Mouse (Mus musculus) inflammation-experienced regulatory T-cells, adult 6 months (primary cell): ENCODE results near the gene Rufy4. TPM values are rescaled to one million over a fixed set of nuclear protein-coding genes. Genes with fewer than 3 reads are reported as not detected.

ENCODE experiments used
- ATAC-seq: one replicate; pipeline ENCODE4 v1.8.0; 2017
- polyA plus RNA-seq, 3 experiments: library from polyadenylated mRNA; unstranded; fragments of 100-300 nt; shearing (Covaris generic); gene quantifications; one replicate each; pipeline ENCODE4 v1.2.1; 2017

Rufy4 gene
- not detected for polyA plus RNA-seq

- ATAC-seq, result peak; percentile 75
Measured at GRCm38 (mm10) chr1:74124991-74125552, at the start of gene Rufy4. TSS of gene Rufy4 (plus strand) at chr1:74125541.

DNA sequence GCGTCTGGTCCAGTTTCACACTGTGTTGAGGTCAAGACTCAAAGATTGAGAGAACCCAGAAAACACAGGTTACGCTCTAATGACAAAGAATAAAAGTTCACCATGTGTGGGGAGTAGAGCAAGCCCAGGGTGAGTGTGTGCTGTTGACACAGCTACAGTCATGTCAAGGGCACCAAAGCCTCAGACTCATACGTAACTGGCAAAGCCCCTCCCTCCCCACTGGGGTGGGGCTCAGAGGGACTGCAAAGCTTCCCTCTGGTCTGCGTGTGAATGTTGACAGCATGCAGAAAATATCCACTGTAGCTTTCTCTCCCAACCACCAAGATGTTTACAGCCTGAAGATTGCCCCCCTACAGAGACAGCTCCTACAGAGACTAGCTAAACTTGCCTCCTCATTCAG is 49.1 kb upstream of the Rufy4 start:
- no peak for ATAC-seq

DNA sequence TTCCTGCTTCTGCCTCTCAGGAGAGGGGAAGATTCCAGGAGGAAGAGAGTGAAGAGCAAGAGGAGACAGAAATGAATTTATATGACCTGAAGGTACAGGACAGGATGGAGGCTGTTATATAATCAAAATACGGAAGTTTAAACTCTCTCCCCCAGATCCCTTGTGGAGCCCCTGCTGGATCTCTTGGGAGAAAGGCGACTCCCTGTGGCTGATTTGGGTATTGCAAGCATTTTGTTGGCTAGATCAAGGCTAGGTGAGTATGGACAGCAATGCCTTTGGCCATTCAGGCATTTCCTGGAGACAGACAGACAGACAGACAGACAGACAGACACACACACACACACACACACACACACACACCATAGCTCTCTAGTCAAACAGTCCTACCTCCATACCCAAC is 48.0 kb upstream of the Rufy4 start:
- no peak for ATAC-seq

GRCm38 (mm10) chr1:74081573-74081989 is 43.8 kb upstream of the Rufy4 start:
- ATAC-seq, result no peak

DNA sequence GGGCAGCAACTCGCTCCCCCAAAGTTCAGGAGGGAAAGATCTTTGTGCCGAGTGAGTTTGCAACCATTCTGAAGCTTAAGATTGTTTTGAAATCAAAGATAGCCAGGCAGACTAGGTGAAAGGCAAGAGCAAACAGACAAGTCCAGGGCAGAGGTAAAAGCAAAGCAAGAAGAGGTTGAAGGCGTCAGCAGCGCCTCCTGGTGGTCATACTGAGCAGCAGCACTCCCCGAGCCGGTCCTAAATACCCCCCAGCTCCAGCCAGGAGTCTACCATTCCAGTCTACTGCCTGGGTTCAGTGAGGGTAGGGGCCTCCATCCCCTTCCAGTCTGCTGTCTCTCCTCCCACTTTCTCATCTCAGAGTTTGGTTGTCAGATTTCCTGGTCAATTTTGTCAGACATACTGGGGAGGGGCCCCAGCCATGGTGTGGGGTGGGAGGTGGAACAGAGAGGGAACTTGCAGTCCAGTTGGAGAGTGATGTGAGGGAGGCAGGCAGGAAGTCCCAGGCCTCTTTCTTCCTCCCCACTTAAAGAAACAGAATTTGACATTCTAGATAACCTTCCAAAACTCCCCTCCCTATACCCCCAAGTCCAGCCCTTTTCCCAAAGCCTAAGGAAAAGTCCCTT is 42.4 kb upstream of the Rufy4 start:
- ATAC-seq, result no peak

- ATAC-seq, result no peak
Measured at GRCm38 (mm10) chr1:74084065-74084705, 41.2 kb upstream of the Rufy4 start.

- ATAC-seq, result no peak
Measured at GRCm38 (mm10) chr1:74084752-74085151, 40.6 kb upstream of the Rufy4 start.

GRCm38 (mm10) chr1:74085566-74085965 is 39.8 kb upstream of the Rufy4 start:
- no peak for ATAC-seq

- no peak for ATAC-seq
Measured at GRCm38 (mm10) chr1:74088569-74088968, 36.8 kb upstream of the Rufy4 start.

DNA sequence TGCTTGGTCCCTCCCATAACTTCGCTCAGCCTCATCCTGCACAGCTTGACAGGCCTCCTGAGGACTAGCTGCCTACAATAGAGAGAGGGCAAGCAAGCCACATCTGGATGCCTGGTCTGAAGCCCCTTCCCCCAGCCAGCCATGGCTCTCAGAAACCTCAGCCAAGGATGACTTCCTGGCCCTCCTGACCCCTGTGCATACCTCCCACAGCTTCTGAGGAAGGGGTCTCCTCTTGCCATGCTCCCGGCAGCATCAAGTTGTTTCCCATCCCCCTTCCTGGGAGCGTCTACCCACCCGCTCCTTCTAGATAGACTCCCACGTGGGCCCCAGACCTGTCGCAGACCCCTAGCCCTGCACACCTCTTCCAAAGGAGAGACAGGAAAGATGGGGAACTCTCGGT is 35.0 kb upstream of the Rufy4 start:
- no peak for ATAC-seq

DNA sequence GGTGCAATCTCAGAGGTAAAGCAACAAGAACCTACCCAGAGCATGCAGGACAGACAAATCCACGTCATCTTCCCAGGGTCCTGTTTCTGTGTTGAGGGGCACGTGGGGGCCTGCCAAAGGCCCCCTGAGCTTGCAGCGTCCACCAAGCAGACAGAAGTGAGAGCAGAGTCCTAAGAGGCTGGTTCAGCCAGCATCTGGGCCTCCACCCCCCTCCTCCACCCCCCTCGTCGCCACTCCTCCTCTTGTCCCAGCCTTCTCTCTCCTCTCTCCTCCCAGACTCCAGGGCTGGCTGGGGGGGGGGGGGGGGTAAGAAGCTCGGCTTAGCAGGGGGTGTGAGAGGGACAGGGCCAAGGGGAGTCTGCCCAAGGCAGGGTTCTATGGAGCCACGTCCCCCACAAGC is 34.2 kb upstream of the Rufy4 start:
- ATAC-seq, result no peak

- no peak for ATAC-seq
Measured at GRCm38 (mm10) chr1:74091611-74092224, 33.6 kb upstream of the Rufy4 start.

DNA sequence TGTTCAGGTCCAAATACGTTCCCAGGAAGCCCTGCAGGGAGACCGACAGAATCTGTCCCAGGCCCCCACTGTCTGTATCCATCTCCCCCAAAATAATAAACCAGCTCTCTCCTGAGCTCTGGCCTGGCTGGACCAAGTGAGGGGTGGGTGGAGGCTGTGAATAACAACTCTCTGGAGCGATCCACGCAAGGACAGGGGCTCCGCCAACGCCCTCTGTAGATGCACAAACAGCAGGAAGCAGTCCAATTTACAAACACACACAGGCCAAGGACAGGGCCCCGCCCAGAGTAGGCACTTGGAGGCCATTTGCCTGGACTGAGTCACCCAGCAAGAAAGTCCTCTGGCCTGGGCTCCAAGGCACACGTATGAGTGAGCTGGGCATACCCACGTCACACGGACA is 33.1 kb upstream of the Rufy4 start:
- ATAC-seq, result no peak

DNA sequence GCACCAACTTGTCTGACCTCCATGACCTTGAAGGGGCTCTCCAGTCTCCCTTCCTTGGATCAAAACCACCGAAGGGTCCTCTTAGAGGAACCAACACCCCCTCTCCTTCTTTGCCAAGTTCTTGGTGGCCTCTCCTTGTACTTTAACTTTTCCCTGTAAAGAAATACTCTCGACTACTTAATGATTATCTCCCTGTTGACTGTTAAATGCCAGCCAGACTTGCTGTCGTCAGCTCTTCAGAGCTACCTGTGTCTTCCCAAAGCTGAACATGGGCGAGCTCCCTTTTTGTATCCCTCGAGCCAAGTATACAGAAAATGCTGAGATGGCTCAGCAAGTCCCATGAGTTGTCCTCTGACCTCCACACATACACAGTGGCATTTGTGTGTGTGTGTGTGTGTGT is 31.9 kb upstream of the Rufy4 start:
- ATAC-seq, result no peak

DNA sequence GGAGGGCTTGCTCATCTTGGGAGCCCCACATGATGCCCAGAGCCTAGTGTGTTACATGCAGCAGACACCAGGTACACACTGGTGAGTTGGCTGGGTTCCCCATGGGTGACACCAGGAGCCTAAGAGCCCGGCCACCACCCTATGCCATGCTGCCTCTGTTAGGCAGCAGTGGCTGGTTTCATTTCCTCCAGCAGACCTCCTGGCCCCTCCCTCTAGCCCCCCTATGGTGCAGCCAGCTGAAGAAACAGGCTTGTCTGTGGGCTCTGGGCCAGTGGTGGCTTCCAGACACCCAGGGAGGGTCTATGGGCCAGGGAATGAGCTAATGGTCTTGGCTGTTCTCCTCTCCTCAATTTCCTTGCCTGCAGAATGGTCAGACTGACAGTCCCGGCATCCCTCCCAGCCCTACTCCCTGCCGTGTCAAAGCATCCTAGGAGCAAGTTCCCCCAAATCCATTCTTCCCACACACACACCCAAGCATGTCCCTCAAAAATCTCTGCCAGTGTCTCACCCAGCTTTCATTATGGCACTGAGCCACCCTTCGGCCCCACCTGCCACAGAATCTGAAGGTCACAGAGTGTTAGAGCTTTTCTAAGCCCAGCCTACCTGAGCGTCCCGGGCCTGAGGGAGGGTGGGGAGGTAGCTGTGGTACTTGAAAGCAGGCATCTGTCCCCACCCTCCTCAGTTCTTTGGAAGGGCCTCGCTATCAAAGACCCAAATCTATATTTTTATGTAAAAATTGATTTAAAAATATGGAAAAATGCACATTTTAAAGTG is 30.7 kb upstream of the Rufy4 start:
- no peak for ATAC-seq

DNA sequence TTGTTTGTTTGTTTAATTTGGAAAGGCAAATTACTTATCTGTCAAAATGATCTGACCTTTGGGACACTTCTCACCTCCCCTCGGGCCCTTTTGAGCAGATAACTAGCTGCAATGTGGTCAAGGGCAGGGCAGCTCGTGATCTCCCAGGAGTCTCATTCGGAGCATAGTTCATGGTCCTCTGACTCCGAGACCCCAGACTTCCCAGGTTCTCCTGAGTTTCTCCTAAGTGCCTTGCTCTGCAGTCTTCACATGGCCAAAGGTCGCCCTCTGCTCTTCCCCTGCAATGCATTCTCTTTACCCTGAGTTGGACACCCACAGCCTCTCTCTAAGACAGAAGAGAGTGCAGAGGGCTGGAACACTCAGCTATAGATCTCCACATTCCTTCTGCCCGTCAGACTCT is 30.0 kb upstream of the Rufy4 start:
- ATAC-seq, result no peak

- no peak for ATAC-seq
Measured at GRCm38 (mm10) chr1:74095728-74096127, 29.6 kb upstream of the Rufy4 start.

GRCm38 (mm10) chr1:74098004-74099000 is 27.0 kb upstream of the Rufy4 start:
- ATAC-seq, result no peak

DNA sequence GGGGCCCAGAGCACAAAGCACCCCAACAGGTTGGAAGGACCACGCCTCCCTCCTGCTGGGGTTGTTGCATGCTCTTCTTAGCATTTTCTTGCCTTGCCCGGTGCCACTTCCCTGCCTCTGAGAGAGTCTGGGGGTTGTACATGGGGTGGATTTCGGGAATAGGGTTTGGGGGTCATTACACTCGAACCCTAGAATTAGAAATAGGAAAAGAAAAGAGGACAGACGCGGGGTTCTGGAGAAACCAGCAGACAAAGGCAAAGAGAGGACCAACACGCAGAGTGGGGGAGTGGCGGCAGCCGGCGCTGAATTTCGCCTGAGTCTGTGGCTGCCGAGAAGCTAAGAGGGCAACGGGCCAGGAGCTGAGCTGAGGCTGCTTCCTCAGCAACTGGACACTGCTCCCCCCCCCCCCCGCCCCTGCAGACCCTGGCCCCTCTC is 26.3 kb upstream of the Rufy4 start:
- no peak for ATAC-seq

DNA sequence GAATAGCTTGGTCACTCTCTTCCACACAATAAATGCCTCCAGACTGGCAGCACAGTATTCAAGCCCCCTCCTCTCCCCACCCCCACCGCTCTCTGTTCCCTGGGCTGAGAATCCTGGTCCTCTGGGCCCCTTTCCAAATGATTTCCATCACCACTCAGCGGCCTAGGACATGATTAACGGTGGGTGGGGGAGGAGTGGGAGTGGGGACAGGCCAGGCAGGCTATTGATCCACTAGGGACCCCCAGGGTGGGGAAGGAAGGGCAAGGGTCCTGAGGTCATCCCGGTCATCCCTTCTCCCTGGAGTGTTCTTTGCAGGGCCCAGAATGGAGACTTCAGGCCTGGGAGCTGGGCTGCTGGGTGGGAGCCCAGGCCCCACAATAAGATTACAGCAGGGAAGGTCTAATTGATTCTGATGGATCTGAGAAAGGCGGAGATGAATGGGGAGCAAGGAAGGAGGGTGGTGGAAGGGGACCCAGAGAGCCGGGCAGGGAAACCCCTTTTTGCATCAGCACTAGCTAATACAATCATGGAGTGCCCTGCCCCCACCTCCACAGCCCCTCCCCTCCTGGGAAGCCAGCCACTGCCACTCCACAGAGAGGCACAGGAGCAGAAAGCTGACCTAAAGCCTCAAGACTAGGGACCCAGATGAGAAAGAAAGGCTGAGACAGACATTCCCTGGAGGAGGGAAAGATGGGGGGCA is 21.5 kb upstream of the Rufy4 start:
- no peak for ATAC-seq

- no peak for ATAC-seq
Measured at GRCm38 (mm10) chr1:74105660-74106059, 19.7 kb upstream of the Rufy4 start.
